Comparison of ENCODE assay signal across 8 mouse cellular contexts in genomic region chr8:71988110-71988866, GRCm38 (mm10). TPM values are rescaled to one million over a fixed set of nuclear protein-coding genes. Genes with fewer than 3 reads are reported as not detected.
A peak's percentile ranks its signal among the peaks of the same experiment; 100 is the strongest.
DNase-seq lines count a peak whose midpoint lies in the region; ATAC-seq lines count a peak whose summit lies in the region.

No protein-coding gene starts in this region.

- 16% methylated on average over 24 of the region's 24 CpGs for WGBS in forebrain, embryonic 14.5 days
- WGBS in hindbrain, embryonic 11.5 days = 15% methylated on average over 24 of the region's 24 CpGs
- 16% methylated on average over 24 of the region's 24 CpGs for WGBS in lung, embryonic 15.5 days

- peak; percentile 23 to 35 for DNase-seq in CD8-positive naive resting alpha-beta T cell, adult 2 months (ENCODE audit: low read depth in 2 of 2, low spot score in 2 of 2)
- DNase-seq in forebrain, embryonic 14.5 days (ENCODE audit: low spot score) = peak; percentile 78
- DNase-seq in hindbrain, embryonic 11.5 days (ENCODE audit: low spot score) = peak; percentile 59
- peak; percentile 53 to 70 for DNase-seq in layer of hippocampus, postnatal 10 days (ENCODE audit: low spot score in 2 of 2)
- peak; percentile 64 for DNase-seq in ovary, postnatal 36 days (ENCODE audit: low spot score)
- peak; percentile 71 for DNase-seq in thymus, postnatal 0 days (ENCODE audit: low spot score)

- H3K27me3 ChIP-seq in forebrain, embryonic 14.5 days (replicated peaks; ENCODE audit: control insufficient read depth, insufficient read depth, low read length) = no peaks in the 10 kb centered on the region
- no peaks in the 10 kb centered on the region for H3K27me3 ChIP-seq in hindbrain, embryonic 11.5 days (ENCODE audit: control insufficient read depth, insufficient read depth, low read length)
- no peaks in the 10 kb centered on the region for H3K27me3 ChIP-seq in lung, embryonic 15.5 days

- ATAC-seq in forebrain, embryonic 14.5 days = peak; percentile 85
- ATAC-seq in hindbrain, embryonic 11.5 days (ENCODE audit: low FRiP score) = peak; percentile 81
- peak; percentile 39; the same call in 1 of the 2 replicates for ATAC-seq in lung, embryonic 15.5 days (ENCODE audit: borderline replicate concordance, extremely low read depth, low FRiP score, low TSS enrichment)

- H3K4me1 ChIP-seq in brown adipose tissue, adult 24 weeks (ENCODE audit: control insufficient read depth, insufficient read depth, insufficient read length, low read length) = no peaks in the 10 kb centered on the region
- H3K4me1 ChIP-seq in forebrain, embryonic 14.5 days (ENCODE audit: control insufficient read depth, insufficient read depth, low read length) = no peaks in the 10 kb centered on the region
- H3K4me1 ChIP-seq in hindbrain, embryonic 11.5 days (replicated peaks; ENCODE audit: control insufficient read depth, insufficient read depth, low read length) = no peaks in the 10 kb centered on the region
- no peaks in the 10 kb centered on the region for H3K4me1 ChIP-seq in lung, embryonic 15.5 days

- no peak overlapping the region for H3K27ac ChIP-seq in brown adipose tissue, adult 24 weeks (replicated peaks; ENCODE audit: low read depth, low read length)
- H3K27ac ChIP-seq in forebrain, embryonic 14.5 days (ENCODE audit: low read depth, low read length) = no peak overlapping the region
- no peak overlapping the region for H3K27ac ChIP-seq in hindbrain, embryonic 11.5 days (ENCODE audit: low read depth, low read length)
- no peak overlapping the region for H3K27ac ChIP-seq in lung, embryonic 15.5 days

- H3K9me3 ChIP-seq in forebrain, embryonic 14.5 days (replicated peaks; ENCODE audit: control insufficient read depth, low read length) = no peaks in the 10 kb centered on the region
- H3K9me3 ChIP-seq in hindbrain, embryonic 11.5 days (ENCODE audit: control insufficient read depth, low read length) = no peaks in the 10 kb centered on the region
- H3K9me3 ChIP-seq in lung, embryonic 15.5 days = no peaks in the 10 kb centered on the region

- peak overlapping the region; percentile 55 for H3K4me2 ChIP-seq in forebrain, embryonic 14.5 days (ENCODE audit: low read length)
- H3K4me2 ChIP-seq in hindbrain, embryonic 11.5 days (replicated peaks; ENCODE audit: low read depth, low read length) = peak overlapping the region; percentile 58
- H3K4me2 ChIP-seq in lung, embryonic 15.5 days = peak overlapping the region; percentile 68

- peak overlapping the region; percentile 67 for H3K4me3 ChIP-seq in brown adipose tissue, adult 24 weeks (ENCODE audit: insufficient read depth, low read depth, low read length)
- peak overlapping the region; percentile 32 for H3K4me3 ChIP-seq in forebrain, embryonic 14.5 days (ENCODE audit: low read depth, low read length)
- peak overlapping the region; percentile 37 for H3K4me3 ChIP-seq in hindbrain, embryonic 11.5 days (ENCODE audit: low read depth, low read length)
- H3K4me3 ChIP-seq in lung, embryonic 15.5 days = peak overlapping the region; percentile 46

- peak overlapping the region; percentile 60 for H3K9ac ChIP-seq in forebrain, embryonic 14.5 days (ENCODE audit: low read length)
- H3K9ac ChIP-seq in hindbrain, embryonic 11.5 days (ENCODE audit: low read depth, low read length) = peak overlapping the region; percentile 57; the same call in 1 of the 2 replicates
- peak overlapping the region; percentile 44 for H3K9ac ChIP-seq in lung, embryonic 15.5 days

- H3K36me3 ChIP-seq in forebrain, embryonic 14.5 days (ENCODE audit: control insufficient read depth, insufficient read depth, low read length) = no peaks in the 10 kb centered on the region
- no peaks in the 10 kb centered on the region for H3K36me3 ChIP-seq in hindbrain, embryonic 11.5 days (ENCODE audit: control insufficient read depth, insufficient read depth, low read length)
- no peaks in the 10 kb centered on the region for H3K36me3 ChIP-seq in lung, embryonic 15.5 days

RNA-seq across cellular contexts. Expression of gene Cyp4f18, which starts 21.1 kb away (rescaled TPM):
- 1.5 and 2.9 TPM in 2 replicates for polyA plus RNA-seq in brown adipose tissue, adult 24 weeks (2012; ENCODE audit: insufficient read depth, insufficient read length, missing spikeins)
- 0.12 and 0.23 TPM in 2 replicates for polyA plus RNA-seq in forebrain, embryonic 14.5 days (2014; fragmentation: Nextera tagmentation; extraction: Ambion mirVana)
- polyA plus RNA-seq in hindbrain, embryonic 11.5 days (2014; fragmentation: Nextera tagmentation; extraction: Ambion mirVana) = 0.56 and 0.94 TPM in 2 replicates
- not detected for total RNA-seq in layer of hippocampus, postnatal 10 days (2021)
- 2.4 and 3.0 TPM in 2 replicates for polyA plus RNA-seq in lung, embryonic 15.5 days (2015; fragmentation: Nextera tagmentation; extraction: Ambion mirVana)
- 1.5 and 1.9 TPM in 2 replicates for polyA plus RNA-seq in thymus, postnatal 0 days (2015; fragmentation: Nextera tagmentation; extraction: Ambion mirVana)

RNA-seq across cellular contexts. Expression of gene Zfp961, which starts 37.5 kb away (rescaled TPM):
- polyA plus RNA-seq in brown adipose tissue, adult 24 weeks (2012; ENCODE audit: insufficient read depth, insufficient read length, missing spikeins) = 13.7 and 16.6 TPM in 2 replicates
- polyA plus RNA-seq in forebrain, embryonic 14.5 days (2014; fragmentation: Nextera tagmentation; extraction: Ambion mirVana) = 26.2 and 27.8 TPM in 2 replicates
- 21.4 and 27.0 TPM in 2 replicates for polyA plus RNA-seq in hindbrain, embryonic 11.5 days (2014; fragmentation: Nextera tagmentation; extraction: Ambion mirVana)
- 10 to 100 TPM; 16.1 to 17.7 TPM for total RNA-seq in layer of hippocampus, postnatal 10 days (2021)
- 21.4 and 22.3 TPM in 2 replicates for polyA plus RNA-seq in lung, embryonic 15.5 days (2015; fragmentation: Nextera tagmentation; extraction: Ambion mirVana)
- polyA plus RNA-seq in thymus, postnatal 0 days (2015; fragmentation: Nextera tagmentation; extraction: Ambion mirVana) = 15.9 and 18.5 TPM in 2 replicates

RNA-seq across cellular contexts. Expression of gene Olfr372, which starts 52.7 kb away (rescaled TPM):
- polyA plus RNA-seq in brown adipose tissue, adult 24 weeks (2012; ENCODE audit: insufficient read depth, insufficient read length, missing spikeins) = not detected in 2 replicates
- not detected in 2 replicates for polyA plus RNA-seq in forebrain, embryonic 14.5 days (2014; fragmentation: Nextera tagmentation; extraction: Ambion mirVana)
- not detected in 2 replicates for polyA plus RNA-seq in hindbrain, embryonic 11.5 days (2014; fragmentation: Nextera tagmentation; extraction: Ambion mirVana)
- total RNA-seq in layer of hippocampus, postnatal 10 days (2021) = not detected
- polyA plus RNA-seq in lung, embryonic 15.5 days (2015; fragmentation: Nextera tagmentation; extraction: Ambion mirVana) = not detected in 2 replicates
- not detected in 2 replicates for polyA plus RNA-seq in thymus, postnatal 0 days (2015; fragmentation: Nextera tagmentation; extraction: Ambion mirVana)
